Mouse (Mus musculus) midbrain, embryonic 11.5 days (tissue): Measurements from ENCODE around the gene Dcdc2a. TPM values are rescaled to one million over a fixed set of nuclear protein-coding genes. Genes with fewer than 3 reads are reported as not detected.
A peak's percentile ranks its signal among the peaks of the same experiment; 100 is the strongest.

Source experiments
- ATAC-seq: fragments of 200-750 bp; cut with Nextera tagmentation; 2 replicates; pipeline ENCODE4 v1.8.0; 2017; ENCODE audit warnings: moderate TSS enrichment, moderate library complexity; ENCODE audit not compliant: low FRiP score
- DNase-seq: peaks from one replicate; pipeline ENCODE4 v3.0.0; 2015; ENCODE audit warnings: low spot score; ENCODE audit errors: missing footprints
- H3K27ac ChIP-seq: fragments of 300-500 bp; sonication (generic); 2 replicates; pipeline ENCODE4 v1.5.1; 2014; ENCODE audit warnings: low read depth, low read length
- H3K27me3 ChIP-seq: fragments of 300-500 bp; sonication (generic); 2 replicates; pipeline ENCODE4 v1.6.1; 2014; ENCODE audit warnings: mild to moderate bottlenecking, low read length, moderate library complexity, mixed read lengths; ENCODE audit not compliant: control insufficient read depth, insufficient read depth
- H3K36me3 ChIP-seq: fragments of 300-500 bp; sonication (generic); 2 replicates; pipeline ENCODE4 v1.6.1; 2014; ENCODE audit warnings: mild to moderate bottlenecking, low read length, moderate library complexity, mixed read lengths; ENCODE audit not compliant: control insufficient read depth, insufficient read depth
- H3K4me1 ChIP-seq: fragments of 300-500 bp; sonication (generic); 2 replicates; pipeline ENCODE4 v1.6.1; 2014; ENCODE audit warnings: low read length; ENCODE audit not compliant: control insufficient read depth, insufficient read depth
- H3K4me2 ChIP-seq: fragments of 300-500 bp; sonication (generic); 2 replicates; pipeline ENCODE4 v1.6.1; 2014; ENCODE audit warnings: mild to moderate bottlenecking, moderate library complexity
- H3K4me3 ChIP-seq: fragments of 300-500 bp; sonication (generic); 2 replicates; pipeline ENCODE4 v1.5.1; 2014; ENCODE audit warnings: low read depth, low read length
- H3K9ac ChIP-seq: fragments of 300-500 bp; sonication (generic); 2 replicates; pipeline ENCODE4 v1.6.1; 2014; ENCODE audit warnings: low read length
- H3K9me3 ChIP-seq: fragments of 300-500 bp; sonication (generic); 2 replicates; pipeline ENCODE4 v1.6.1; 2016; ENCODE audit warnings: low read length; ENCODE audit not compliant: control insufficient read depth
- WGBS: fragments of 180-500 bp; shearing (Covaris S2); extraction: QIAGEN DNeasy Blood & Tissue Kit; methylation state at CpG from one replicate; pipeline ENCODE4 v1.1.7; 2014; 5-methylcytosine and 5-hydroxymethylcytosine counted together
- polyA plus RNA-seq: library from polyadenylated mRNA; unstranded; fragments of >200 nt; fragmentation: Nextera tagmentation; extraction: Ambion mirVana; gene quantifications from 2 replicates; pipeline ENCODE4 v1.2.1, GENCODE M21; 2014

Dcdc2a gene
- polyA plus RNA-seq, 1 experiment from 2014 or later, result 1.8 TPM

- no peak for ATAC-seq
Observed at GRCm38 (mm10) chr13:25026409-25027113, 29.2 kb upstream of the Dcdc2a start.

GRCm38 (mm10) chr13:25027114-25027425, 28.7 kb upstream of the Dcdc2a start:
- H3K4me1 ChIP-seq, result no peaks in the 10 kb centered on the region
- no peak overlapping the region for H3K4me3 ChIP-seq
- H3K27ac ChIP-seq, result no peak overlapping the region
- H3K36me3 ChIP-seq, result no peaks in the 10 kb centered on the region
- ATAC-seq, result no peak
- 81% methylated on average over 3 of the region's 3 CpGs for WGBS
- no peaks in the 10 kb centered on the region for H3K27me3 ChIP-seq
- no peak for DNase-seq
- no peak overlapping the region for H3K4me2 ChIP-seq
- no peak overlapping the region for H3K9ac ChIP-seq
- no peaks in the 10 kb centered on the region for H3K9me3 ChIP-seq

More at GRCm38 (mm10) chr13:25026409-25027113, 29.2 kb upstream of the Dcdc2a start:
- H3K4me3 ChIP-seq, result no peak overlapping the region
- no peak overlapping the region for H3K27ac ChIP-seq
- DNase-seq, result no peak
- 93% methylated on average over 6 of the region's 6 CpGs for WGBS
- H3K9me3 ChIP-seq, result no peaks in the 10 kb centered on the region
- H3K36me3 ChIP-seq, result no peaks in the 10 kb centered on the region
- H3K4me1 ChIP-seq, result no peaks in the 10 kb centered on the region
- no peaks in the 10 kb centered on the region for H3K27me3 ChIP-seq
- H3K4me2 ChIP-seq, result no peak overlapping the region
- H3K9ac ChIP-seq, result no peak overlapping the region

- no peaks in the 10 kb centered on the region for H3K4me1 ChIP-seq
- no peak overlapping the region for H3K4me2 ChIP-seq
- DNase-seq (no peak), ATAC-seq (no peak)
- WGBS, result 69% methylated on average over 2 of the region's 2 CpGs
- no peaks in the 10 kb centered on the region for H3K36me3 ChIP-seq
- no peak overlapping the region for H3K27ac ChIP-seq
- H3K9me3 ChIP-seq, result no peaks in the 10 kb centered on the region
- no peaks in the 10 kb centered on the region for H3K27me3 ChIP-seq
- no peak overlapping the region for H3K9ac ChIP-seq
- no peak overlapping the region for H3K4me3 ChIP-seq
Observed at GRCm38 (mm10) chr13:25039488-25039887, 16.3 kb upstream of the Dcdc2a start.

GRCm38 (mm10) chr13:25052671-25053070, 3.1 kb upstream of the Dcdc2a start:
- no peak overlapping the region for H3K4me2 ChIP-seq
- peaks cover 11% of the 10 kb centered on the region; the same call in 1 of the 2 replicates for H3K4me1 ChIP-seq
- H3K36me3 ChIP-seq, result no peaks in the 10 kb centered on the region
- WGBS, result 86% methylated on average over 5 of the region's 5 CpGs
- H3K27me3 ChIP-seq, result peaks cover 24% of the 10 kb centered on the region
- H3K4me3 ChIP-seq, result no peak overlapping the region
- H3K27ac ChIP-seq, result no peak overlapping the region
- no peak overlapping the region for H3K9ac ChIP-seq
- H3K9me3 ChIP-seq, result no peaks in the 10 kb centered on the region
- DNase-seq (no peak), ATAC-seq (no peak)

DNA sequence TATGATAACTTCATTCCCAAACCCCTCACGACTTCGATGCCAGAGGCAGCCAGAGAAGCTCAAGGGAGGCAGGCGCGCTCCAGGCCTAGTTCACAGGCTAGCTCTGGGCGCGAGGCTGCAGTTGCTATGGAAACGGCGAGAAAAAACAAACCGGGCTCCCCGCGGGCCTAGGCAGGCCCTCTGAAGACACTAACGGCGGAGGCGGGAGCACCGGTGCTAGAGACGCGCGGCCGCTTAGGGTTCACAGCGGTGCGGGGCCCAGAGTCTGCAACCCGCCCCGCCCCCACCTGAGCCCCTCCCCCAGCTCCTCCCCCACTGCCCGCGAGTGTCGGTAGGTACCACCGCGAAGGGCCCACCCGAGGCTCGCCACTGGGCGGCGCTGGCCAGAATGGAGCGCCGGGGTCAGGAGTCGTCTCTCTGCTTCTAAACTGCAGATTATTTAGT, 671 bp upstream of the Dcdc2a start:
- H3K9me3 ChIP-seq, result no peaks in the 10 kb centered on the region
- peak overlapping the region; percentile 54 for H3K9ac ChIP-seq
- peak; percentile 98 for DNase-seq
- H3K4me3 ChIP-seq, result peak overlapping the region; percentile 47
- WGBS, result under 1% methylated on average over 34 of the region's 35 CpGs
- peaks cover 11% of the 10 kb centered on the region; the same call in 1 of the 2 replicates for H3K4me1 ChIP-seq
- H3K27ac ChIP-seq, result no peak overlapping the region
- no peaks in the 10 kb centered on the region for H3K36me3 ChIP-seq
- peak; percentile 94 for ATAC-seq
- H3K27me3 ChIP-seq, result peaks cover 24% of the 10 kb centered on the region
- peak overlapping the region; percentile 86 for H3K4me2 ChIP-seq

- Histone ChIP-seq H3K9me3 (no peaks in the 10 kb centered on the region), H3K27me3 (no peaks in the 10 kb centered on the region), H3K4me1 (no peaks in the 10 kb centered on the region), H3K4me2 (no peak overlapping the region), H3K9ac (no peak overlapping the region), H3K4me3 (no peak overlapping the region), H3K27ac (no peak overlapping the region), H3K36me3 (no peaks in the 10 kb centered on the region)
- no peak for ATAC-seq
- 96% methylated on average over 2 of the region's 2 CpGs for WGBS
- no peak for DNase-seq
Observed at GRCm38 (mm10) chr13:25066659-25067058, 10.9 kb downstream of the Dcdc2a start.

- ATAC-seq (no peak), DNase-seq (peak; percentile 47)
- no peaks in the 10 kb centered on the region for H3K36me3 ChIP-seq
- H3K9ac ChIP-seq, result no peak overlapping the region
- H3K27me3 ChIP-seq, result no peaks in the 10 kb centered on the region
- H3K4me2 ChIP-seq, result no peak overlapping the region
- H3K9me3 ChIP-seq, result no peaks in the 10 kb centered on the region
- no peak overlapping the region for H3K27ac ChIP-seq
- 89% methylated on average over 4 of the region's 4 CpGs for WGBS
- no peaks in the 10 kb centered on the region for H3K4me1 ChIP-seq
- H3K4me3 ChIP-seq, result no peak overlapping the region
Observed at GRCm38 (mm10) chr13:25067183-25067582, 11.4 kb downstream of the Dcdc2a start.

DNA sequence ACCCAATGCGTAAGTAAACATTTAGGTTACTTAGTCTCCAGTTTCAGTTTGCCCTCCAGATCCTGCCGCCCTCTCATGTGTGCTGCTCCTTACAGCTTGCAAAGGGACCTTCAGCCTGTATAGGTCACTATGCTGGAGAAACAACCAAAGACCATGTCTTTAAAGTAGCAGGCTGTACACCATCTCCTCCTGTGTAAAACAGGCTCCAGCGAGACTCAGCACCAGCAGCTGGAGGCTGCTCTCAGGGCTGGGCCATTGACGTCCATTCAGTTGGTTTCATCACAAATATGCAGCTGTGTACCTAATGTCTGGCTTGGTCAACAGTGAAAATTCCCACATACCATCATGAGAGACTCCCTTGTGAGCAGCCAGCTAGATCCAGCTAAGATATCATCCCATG, 14.0 kb downstream of the Dcdc2a start:
- Histone ChIP-seq H3K9me3 (no peaks in the 10 kb centered on the region), H3K4me1 (no peaks in the 10 kb centered on the region), H3K9ac (no peak overlapping the region), H3K27ac (no peak overlapping the region), H3K27me3 (no peaks in the 10 kb centered on the region), H3K36me3 (no peaks in the 10 kb centered on the region), H3K4me2 (no peak overlapping the region), H3K4me3 (no peak overlapping the region)
- ATAC-seq (no peak), DNase-seq (no peak)
- WGBS, result 79% methylated on average over 4 of the region's 4 CpGs

GRCm38 (mm10) chr13:25070791-25071190, 15.0 kb downstream of the Dcdc2a start:
- no peaks in the 10 kb centered on the region for H3K27me3 ChIP-seq
- no peak overlapping the region for H3K4me2 ChIP-seq
- no peak overlapping the region for H3K27ac ChIP-seq
- H3K4me3 ChIP-seq, result no peak overlapping the region
- no peaks in the 10 kb centered on the region for H3K4me1 ChIP-seq
- 88% methylated on average over 4 of the region's 4 CpGs for whole genome bisulfite sequencing
- no peaks in the 10 kb centered on the region for H3K36me3 ChIP-seq
- ATAC-seq, result no peak
- no peak for DNase-seq
- no peaks in the 10 kb centered on the region for H3K9me3 ChIP-seq
- H3K9ac ChIP-seq, result no peak overlapping the region
